Mouse (Mus musculus): ENCODE results near the gene Glb1.

- TF ChIP-seq POLR2A (IDR thresholded peaks at IDR 0.05; ENCODE audit: control insufficient read depth in 1 of 2, insufficient read depth in 1 of 2, low read depth in 1 of 2, low read length in 2 of 2, poor library complexity in 1 of 2) (no peak), ZMIZ1 (IDR thresholded peaks at IDR 0.05; ENCODE audit: low read depth, low read length) (no peak), ZC3H11A (IDR thresholded peaks at IDR 0.05; ENCODE audit: low read depth, low read length) (no peak), HCFC1 (IDR thresholded peaks at IDR 0.05; ENCODE audit: low read depth, low read length) (no peak)
These were observed 103.9 kb downstream of the Glb1 start, which contains the start of gene Ccr4 for GRCm38 (mm10) chr9:114504816-114505215.

All from MEL (cell line).